Mouse (Mus musculus) heart, adult 11 months (tissue): ENCODE results near the gene Dop1b.
A peak's percentile ranks its signal among the peaks of the same experiment; 100 is the strongest.
"Not testable (repeated sequence)": the region's sequence is repeated elsewhere in the genome, so short reads cannot be mapped to it uniquely, and the experiment has no call there.

Experiments used
- DNase-seq: peaks from one replicate; pipeline ENCODE4 v3.0.0; 2022

Dop1b gene

DNA sequence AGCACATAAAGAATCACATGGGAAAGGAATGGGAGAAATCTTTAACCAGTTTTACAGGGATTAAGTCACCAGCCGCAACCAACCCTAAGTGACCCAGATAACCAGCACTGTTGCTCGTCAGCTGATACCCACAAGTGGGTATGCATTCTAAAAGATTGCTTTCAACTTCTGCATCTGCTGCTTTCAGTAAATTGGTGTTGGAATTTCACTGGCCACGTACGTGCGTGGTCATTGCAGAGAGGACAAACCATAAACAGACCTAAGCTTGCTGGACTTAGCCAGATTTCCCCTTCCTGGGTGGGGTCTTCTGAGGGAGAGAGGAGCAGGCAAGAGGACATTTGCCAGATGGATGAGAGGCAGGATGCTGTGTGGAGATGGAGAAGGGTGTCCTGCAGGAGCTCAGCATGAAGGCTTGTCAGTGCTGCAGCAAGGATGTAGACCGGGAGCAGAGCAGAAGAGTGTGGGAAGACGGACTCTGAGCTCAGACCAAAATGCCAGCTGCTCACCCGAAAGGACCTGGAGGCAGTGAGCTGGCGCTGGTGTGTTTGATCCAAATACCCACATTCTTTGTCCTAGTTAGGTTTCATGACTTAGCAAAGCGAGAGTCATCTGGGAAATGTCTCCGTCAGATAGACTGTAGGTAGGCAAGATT is 86.3 kb downstream of the Dop1b start:
- DNase-seq, result no peak

DNA sequence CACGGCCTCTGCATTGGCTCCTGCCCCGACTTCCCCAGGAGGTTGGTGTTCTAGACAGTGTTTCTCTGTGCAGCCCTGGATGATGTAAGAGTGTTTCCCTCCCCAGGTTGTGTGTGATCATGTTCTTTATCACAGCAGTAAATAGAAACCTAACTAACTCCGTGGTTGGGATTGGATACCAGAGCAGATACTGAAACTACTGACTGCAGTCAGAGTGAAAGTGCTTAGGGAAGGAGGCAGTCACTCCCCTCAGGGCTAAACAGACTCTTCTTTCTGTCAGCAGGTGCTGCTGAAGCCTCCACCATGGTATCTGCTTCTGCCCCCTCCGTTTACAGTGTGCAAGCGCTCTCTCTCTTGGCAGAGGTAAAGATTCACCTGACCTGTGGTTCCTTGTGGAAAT is 86.9 kb downstream of the Dop1b start:
- DNase-seq, result no peak

DNA sequence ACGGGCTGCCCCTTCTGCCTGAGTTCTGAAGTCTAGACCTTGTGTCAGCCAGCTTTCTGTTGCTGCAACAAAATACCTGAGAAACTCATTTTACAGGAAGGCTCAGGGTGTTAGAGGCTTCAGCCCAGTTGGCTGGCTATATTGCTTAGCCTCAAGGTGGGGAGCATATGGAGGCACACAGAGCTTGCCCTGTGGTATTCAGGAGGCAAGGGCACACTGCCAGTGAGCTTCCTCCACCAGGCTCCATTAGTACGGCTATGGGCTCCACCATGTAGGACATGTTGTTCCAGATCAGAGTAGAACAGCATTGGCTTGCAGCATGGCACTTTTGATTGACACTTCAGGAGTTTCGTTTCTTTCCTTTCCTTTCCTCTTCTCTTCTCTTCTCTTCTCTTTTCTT is 87.4 kb downstream of the Dop1b start:
- DNase-seq, result no peak

DNA sequence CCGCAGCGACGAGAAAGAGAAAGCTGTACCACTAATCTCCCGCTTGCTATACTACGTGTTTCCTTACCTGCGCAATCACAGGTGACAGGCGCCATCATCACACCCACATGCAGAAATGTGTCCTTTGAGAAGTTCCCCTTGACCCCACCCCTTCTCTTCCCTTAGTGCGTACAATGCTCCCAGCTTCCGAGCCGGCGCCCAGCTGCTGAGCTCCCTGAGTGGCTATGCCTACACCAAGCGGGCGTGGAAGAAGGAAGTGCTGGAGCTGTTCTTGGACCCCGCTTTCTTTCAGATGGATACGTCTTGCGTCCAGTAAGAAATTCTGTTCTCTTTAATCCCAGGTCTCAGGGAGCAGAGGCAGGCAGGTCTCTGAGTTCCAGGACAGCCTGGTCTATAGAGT is 88.2 kb downstream of the Dop1b start:
- no peak for DNase-seq

DNA sequence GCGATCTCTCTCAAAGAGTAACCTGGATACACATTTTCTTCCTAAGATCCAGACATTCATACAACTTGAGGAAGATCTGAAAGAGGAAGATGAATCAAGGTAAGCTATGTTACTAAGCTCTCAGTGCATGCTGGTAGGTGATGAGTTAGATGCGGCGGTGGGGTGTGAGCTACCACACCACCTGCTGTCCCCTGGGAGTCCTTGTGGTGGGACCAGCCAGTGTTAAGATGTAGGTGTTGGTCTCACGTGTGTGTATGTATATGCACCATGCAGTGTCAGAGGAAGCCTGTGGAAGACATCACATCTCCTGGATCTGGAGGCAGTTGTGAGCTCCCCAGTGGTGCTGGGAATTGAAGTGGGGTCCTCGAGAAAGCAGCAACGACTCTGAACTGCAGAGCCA is 95.5 kb downstream of the Dop1b start:
- DNase-seq, result no peak

DNA sequence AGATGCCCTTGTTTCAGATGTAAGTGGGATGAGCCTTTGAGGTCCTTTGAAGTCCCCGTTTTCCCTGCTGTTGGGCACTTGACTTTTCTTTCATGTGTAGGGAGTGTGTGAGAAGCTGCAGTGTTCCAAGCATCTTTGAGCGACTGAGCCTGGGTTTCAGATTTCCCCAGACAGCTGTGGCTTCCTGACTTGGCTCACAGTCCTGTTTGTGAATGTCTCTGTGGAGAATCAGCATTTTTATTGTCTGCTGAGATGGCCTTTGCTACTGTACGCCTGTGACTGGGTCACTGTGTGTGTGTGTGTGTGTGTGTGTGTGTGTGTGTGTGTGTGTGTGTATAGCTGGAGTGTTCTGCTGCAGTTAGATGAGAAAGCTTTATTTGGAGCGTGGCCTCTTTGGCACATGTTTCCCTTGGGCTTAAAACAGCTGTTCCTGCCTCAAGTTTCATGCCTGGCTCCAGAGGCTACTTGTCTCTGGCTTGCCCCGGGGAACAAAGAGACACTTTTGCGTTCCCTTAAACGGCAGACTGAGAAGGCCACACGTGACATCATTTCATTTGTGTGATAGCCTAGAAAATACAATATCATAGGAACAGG is 96.4 kb downstream of the Dop1b start:
- DNase-seq, result peak; percentile 98

DNA sequence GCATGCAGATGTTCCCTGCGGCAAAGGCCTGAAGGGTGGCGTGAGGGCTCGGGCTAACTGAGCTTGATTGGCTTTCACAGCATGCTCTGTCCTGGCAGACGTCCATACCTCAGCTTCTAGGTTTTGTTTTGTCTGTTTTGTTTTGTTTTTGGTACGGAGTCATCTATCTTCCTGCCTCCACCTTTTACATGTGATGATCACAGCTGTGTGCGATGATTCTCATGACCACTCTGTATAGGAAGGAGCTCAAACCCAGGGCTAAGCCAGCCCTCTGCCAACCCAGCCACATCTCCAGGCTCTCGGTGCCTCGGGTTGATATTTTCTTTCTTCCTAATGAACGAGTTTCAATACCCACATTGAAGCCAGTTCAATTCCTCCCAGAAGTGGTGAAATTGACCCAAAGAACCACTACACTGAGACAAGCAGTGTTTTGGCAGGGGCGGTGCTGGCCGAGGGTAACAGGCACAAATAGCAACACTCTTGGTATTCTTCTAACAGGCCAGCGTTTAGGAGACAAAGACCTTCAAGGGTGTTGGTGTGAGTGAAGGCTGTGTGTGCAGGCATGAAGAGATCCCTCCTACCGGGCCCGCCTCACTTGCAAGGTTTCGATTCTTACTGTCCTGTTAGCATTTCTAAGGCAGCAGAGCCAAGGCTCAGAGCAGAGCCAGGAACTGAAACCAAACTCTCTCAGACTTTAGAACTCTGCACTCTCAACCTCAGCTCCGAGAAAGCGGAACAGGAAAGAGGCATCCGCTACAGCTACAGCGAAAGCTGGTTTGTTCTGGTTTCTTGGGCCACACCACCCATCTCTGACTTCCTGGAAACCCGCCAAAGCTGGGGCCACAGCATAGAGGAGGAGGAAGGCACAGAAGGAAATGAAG is 104.4 kb downstream of the Dop1b start:
- DNase-seq, result peak; percentile 99

DNA sequence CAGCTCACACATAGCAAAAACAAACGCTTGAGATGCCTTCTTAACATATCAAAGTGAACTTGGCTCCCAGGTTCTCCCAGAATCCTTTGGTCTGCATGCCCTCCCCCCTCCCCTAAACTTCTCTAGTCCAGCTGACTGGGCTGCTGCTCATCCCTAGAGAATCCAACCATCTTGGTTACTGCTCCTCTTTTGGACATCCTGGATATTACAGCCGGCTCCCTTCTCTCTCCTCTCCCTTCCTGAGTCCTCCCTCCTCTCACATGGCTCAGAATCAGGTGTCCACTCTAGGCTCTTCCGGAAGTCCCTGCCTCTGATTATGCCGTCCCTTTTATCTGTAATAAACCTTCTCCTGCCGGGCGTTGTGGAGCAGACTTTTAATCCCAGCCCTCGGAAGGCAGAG is 105.2 kb downstream of the Dop1b start:
- DNase-seq, result peak; percentile 95

DNA sequence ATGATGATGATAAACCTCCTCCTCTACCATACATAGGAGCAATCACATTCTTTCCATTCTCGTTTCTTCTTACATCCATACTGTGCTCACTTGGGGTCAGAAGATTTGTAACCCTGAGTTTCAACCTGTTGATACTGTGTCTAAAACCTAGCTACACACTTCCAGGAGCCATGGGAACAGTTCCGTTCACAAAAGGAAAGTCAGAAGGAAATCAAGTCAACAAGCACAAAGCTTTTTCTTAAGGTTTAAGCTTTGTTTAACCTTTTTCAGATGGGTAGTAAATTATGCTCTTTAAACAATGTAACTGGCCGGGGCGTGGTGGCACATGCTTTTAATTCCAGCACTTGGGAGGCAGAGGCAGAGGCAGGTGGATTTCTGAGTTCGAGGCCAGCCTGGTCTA is 105.7 kb downstream of the Dop1b start:
- DNase-seq, result no peak

DNA sequence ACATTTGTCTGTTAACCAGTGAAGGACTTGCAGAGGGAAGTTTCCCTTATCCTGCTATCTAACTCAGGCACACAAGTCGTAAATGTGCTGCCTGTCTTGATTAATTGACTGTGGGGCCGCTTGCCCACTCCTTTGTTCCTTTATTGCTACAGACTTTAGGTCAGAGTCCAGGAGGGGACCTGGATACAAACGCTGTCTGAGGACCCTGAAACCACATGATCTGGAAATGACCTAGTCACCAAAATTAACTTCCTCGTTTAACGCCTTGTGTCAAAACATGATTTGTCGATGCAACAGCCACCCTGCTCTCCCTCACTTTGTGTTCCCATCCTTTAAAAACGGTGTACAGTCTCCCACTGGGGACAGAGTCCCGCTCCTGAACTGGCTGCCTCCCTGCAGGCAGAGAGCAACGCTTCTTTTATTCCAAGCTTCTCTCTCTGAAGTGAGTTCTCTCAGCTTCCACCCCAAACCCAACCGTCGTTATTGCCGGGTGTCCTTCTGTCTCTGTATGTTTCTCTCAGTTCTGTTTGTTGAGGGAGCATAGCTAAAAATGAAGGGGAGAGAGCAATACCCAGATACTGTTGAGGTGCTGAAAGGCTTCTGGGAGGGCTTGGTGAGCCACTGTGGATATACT is 107.1 kb downstream of the Dop1b start:
- no peak for DNase-seq

DNA sequence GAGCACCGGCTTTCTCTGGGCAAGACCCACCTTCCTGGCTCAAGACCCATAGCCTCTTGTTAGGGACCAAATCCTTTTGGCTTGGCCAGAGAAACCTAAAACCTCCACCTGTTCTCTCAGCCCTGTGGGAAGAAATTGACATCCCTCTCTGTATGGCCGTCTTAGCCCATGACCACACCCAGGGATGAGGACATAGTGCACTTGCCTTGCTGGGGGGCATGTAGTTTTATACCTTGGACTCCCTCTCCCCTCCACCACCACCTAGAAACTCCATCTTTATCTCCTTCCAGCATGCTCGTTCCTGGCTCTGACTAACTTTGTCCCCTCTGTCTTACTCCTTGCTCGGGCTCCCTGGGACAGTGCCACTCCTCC is 107.6 kb downstream of the Dop1b start:
- no peak for DNase-seq

DNA sequence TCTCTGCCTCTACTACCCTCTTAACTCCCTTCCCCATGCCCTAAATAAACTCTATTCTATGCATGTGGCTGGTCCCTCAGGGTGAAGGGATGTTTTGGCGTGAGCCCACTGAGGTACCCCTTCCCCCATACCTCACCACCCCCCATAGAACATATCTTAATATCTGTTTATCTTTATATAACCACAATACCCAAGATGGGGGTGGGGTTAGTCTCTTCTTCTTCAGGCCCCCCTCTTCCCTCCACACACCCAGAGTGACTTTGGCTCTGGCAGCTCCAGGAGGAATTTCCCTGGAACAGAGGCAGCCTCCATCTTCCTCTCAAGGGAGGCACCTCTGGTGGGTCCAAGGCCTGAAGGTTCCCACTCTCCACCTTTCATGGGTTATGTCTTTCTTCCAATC is 108.3 kb downstream of the Dop1b start:
- no peak for DNase-seq

DNA sequence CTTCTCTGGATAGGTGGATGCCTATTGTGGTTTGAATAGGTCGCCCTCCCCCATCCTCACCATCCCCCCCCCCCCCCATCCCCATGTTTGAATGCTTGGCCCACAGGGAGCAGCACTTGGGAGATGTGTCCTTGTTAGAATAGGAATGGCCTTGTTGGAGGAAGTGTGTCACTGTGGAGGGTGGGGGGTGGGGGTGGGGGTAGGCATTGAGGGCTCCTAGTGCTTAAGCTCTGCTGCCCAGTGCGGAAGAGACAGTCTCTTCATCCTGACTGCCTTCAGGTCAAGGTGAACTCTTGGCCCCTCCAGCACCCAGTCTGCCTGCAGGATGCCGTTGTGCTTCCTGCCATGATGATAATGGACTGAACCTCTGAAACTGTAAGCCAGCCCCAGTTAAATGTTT is 110.0 kb downstream of the Dop1b start:
- no peak for DNase-seq

DNA sequence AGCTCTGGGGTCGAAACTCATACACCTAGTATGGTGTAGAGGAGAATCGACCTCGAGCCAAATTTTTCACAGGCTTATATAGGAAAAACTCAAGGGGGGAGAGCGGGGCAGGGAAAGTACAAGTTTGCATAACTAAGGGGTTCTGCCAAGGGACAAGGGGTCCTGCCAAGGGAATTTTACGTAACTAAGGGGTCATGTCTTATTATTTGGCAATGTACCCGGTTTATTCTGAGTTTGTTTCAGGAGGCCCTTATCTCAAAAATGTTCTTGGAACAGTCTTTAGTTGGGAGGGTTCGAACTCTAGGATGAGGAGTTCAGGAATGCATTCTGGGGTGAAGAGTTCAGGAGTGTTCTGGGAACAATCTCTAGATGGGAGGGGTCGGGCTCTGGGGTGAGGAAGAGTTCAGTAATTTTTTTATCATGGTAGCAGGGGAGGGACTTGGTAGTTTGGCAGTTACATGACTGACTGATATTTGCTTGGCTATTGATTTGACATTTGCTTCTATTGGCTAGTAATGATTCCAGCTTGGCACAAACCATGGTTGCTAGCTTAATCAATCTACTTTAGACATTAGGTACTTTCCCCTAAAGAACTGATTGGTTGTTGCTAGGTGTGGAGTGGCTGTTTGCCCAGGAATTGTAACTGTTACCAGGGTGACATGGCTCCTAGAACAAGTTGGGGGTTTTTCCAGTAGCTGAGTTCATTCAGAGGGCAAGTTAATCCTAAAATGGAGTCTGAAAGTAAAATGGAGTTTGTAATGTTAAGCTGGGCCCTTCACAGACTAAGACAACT is 110.9 kb downstream of the Dop1b start:
- DNase-seq, result not testable (repeated sequence)

DNA sequence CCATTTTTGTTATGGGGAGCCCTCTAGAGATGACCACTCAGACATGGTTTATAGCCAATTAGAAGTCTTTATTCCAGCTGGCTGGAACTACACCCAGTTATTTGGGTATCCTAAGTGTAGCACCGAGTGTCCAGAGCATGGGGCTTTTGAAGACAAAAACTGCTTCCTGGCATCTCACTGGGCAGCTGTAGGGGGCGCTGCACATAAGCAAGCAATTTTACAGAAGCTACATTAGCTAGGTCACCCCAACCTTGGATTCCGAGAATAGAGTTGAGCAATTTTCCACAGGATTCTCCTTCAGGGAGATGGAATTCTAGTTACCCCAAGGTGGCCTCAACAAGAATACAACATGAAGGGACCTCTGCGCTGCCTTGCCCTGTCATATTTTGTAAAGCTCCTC is 113.1 kb downstream of the Dop1b start:
- DNase-seq, result no peak

DNA sequence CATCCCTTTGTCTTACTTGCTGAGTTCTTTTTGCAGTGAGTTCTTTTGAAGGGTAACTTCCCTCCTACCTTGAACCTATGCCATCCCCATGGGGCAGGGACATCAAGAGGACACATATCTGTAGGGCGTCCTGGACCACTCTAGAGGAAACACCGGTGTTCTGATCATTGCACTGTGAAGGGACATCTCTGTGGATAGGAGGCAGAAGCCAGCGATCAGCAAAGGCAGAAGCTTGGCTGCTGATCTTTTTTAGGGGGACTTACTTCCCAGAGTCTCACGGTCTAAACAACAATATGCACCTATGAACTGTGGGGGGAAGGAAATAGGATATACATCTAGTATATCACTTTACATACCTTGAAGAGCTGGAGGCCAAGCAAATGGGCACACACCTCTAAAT is 113.8 kb downstream of the Dop1b start:
- DNase-seq, result no peak

DNA sequence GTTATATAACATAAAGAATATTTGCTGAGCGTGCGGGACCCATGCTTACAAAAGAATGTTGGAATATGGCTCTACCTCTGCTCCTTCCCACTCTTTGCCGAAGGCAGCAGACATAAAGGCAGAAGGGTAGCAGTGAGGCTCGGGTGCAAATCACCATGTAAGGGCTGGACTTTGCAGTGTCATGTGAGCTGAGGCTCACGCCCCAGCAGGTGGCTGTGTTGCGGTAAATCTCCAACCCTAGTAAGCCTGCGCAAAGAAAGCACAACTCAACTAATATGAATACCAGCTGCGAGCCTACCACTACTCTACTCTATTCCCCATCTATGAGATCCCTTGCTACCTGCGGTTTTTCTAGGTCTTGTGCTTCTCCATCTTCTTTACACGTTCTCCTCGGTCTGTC is 114.3 kb downstream of the Dop1b start:
- DNase-seq, result no peak

DNA sequence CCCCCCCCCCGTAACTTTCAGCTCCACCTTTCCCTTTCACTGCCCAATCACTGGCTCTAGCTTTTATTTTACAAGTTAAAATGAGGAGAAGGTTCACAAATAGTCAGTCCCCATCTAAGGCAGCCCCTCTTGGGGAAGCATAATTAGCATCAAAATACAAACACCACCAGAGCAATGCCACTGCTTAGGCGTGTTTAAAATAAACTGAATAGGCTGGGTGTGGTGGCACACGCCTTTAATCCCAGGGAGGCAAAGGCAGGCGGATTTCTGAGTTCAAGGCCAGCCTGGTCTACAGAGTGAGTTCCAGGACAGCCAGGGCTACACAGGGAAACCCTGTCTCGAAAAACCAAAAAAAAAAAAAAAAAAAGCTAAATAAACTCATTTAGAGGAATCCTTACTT is 114.8 kb downstream of the Dop1b start:
- DNase-seq, result not testable (repeated sequence)

DNA sequence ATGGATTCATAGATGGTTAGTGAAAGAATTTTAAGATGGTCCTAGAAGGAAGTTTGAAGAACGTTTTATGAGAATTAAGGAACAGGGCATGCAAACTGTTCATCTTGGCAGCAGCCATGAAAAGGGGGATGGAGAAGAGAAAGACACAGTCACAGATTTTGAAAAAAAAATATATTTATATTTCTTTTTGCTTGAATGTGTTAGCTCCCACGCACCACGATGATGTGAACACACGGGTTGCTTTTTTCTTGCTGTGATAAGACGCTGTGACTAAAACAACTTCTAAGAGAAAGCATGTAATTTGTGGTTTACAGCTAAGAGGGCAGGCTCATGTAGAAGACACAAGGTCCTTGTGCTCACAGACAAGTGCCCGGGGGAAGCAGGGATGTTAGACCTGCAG is 115.2 kb downstream of the Dop1b start:
- no peak for DNase-seq

DNA sequence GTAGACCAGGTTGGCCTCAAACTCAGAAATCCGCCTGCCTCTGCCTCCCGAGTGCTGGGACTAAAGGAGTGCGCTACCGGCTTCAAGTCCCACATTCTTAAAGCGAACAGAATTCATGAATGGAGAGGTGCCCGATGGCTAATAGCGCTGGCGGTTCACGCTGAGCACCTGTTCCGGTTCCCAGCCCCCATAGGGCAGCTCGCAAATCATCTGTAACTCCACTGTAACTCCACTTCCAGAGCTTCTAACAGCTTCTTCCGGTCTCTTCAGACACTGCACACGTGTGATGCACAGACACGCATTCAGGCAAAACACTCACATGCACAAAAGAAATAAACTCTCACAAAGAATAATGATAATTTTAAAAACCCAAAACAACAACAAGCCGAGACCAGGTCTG is 117.8 kb downstream of the Dop1b start:
- DNase-seq, result no peak

DNA sequence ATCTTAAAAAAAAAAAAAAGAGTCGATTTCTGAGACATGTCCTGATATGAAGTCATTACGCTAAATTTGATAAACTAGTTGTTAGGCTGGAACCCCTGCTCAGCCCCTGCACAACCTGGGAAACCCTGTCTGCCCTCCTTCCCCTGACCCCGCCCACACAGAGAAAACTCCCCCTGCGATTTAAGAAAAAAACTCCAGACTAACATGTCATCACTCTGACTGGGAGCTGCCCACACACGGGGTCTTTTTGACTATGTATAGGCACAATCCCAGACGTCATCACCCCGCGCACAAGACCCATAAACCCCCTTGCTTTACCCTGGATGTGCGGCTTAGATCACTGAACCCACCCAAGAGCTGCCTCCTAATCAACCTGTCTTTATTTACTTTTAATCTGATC is 118.4 kb downstream of the Dop1b start:
- DNase-seq, result no peak

DNA sequence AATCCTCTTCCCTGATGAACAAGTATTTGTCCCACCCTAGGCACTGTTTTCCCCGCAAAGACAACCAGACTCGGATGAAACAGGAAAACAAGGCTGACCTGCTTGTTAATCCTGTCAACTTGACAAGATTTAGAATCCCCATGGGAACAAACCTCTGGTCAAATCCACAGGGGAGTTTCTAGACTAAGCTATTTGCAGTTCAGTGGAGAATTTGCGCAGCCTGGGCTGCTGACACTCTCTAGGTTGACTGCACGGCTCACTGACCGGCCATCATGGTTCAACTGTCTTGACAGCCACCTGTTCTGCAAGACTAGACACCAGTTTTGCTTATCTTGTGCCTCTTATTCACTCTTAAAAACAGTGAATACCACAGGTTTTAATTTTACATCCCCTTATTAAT is 119.2 kb downstream of the Dop1b start:
- no peak for DNase-seq
